Mouse (Mus musculus) G1E-ER4 (cell line): ENCODE data around the gene Il19. TPM values are rescaled to one million over a fixed set of nuclear protein-coding genes. Genes with fewer than 3 reads are reported as not detected.

ENCODE experiments used
- GATA1 ChIP-seq: IDR thresholded peaks from one replicate; pipeline ENCODE4 v1.8.0; 2012; ENCODE audit warnings: low read length, inconsistent platforms
- polyA plus RNA-seq: library from polyadenylated mRNA; stranded (reverse); fragments of >175 nt; gene quantifications from 2 replicates; pipeline ENCODE4 v1.2.3, GENCODE M21; 2012

The Il19 gene
- polyA plus RNA-seq: not detected in 2 replicates

DNA sequence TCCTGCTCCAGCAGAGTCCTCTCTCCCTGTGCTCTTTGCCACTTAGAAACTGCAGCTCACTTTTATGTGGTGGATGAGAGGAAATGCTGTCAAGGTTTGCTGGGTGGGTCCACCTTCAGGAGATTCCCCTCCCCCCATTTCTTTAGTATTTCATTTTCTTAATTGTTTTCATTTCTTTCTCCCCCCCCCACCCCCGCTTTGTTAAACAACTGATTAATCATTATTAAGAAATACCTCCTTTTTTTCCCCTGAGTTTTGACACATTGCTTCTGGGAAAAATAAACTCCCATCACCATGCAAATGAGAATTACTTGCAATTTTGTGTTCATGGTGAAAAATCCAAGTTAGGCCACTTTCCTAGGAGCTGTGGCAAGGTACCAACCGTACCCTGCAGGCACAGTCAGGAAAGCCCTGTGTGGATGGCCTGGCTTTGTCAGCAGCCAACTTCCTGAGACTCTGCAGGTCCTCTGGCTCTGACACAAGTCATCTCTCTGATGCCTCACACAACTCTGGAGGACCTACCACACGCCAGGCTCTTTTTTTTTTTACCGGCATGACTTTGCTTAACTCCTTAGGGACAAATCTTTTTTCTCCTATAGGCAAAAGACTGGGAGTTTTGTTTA lies at the start of gene Il19:
Gene Il19 (minus strand): TSS at position 51 of the 623 bp plus-strand sequence.
- no peak for TF ChIP-seq GATA1

DNA sequence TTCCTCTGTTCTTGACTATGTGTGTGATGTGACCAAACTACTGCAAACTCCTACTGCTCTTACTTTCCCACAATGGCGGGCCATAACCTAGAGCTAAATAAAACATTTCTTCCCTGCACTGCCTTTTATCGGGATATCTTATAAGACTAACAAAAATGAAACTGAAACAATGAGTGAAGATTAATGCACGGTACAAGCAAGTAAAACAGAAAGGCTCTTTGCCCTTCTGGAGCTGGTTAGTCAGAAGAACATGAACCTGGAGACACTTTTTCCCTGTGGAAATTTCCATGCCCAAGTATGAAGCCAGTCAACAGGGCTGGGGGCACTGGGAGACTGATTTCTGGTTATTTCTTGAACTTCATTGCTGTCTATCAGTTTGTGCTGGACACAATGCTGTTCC lies 49.4 kb upstream of the Il19 start:
- no peak for TF ChIP-seq GATA1

DNA sequence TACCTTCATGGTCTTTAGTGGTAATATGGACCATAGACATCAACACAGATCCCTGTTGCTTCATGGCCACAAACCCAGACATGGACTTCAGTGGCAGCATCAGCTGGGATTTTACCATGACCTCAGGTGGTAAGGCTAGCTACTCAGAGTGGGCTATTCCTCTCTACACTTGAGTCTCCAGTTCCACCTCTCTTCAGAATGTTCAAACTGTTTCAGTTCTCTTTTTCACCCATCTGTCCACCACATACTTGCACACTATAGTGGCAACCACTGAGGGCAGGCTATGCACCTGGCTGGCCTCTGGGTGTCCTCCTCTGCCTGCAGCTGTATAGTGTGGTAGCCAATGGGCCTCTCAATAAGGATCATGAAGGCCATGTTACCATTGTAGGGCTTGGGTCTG lies 47.5 kb upstream of the Il19 start:
- no peak for TF ChIP-seq GATA1

DNA sequence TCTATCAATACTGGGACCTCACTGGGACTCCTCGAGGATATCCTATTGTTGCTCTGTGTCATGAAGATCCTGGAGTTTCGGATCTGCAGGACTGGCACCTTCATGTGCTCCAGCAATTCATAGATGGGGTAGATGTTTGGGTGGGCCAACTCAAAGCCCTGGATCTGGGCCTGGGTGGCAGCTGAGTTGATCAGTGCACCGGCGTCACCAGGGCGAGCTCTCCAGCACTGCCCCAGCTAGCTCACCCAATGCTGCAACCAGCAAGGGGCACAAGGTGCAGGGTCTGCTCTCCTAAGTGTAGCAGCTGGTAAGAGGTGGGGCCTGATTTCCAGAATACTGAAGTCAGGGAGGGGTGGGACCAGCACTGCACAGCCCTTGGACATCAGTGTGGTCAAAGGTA lies 47.1 kb upstream of the Il19 start:
- no peak for TF ChIP-seq GATA1

DNA sequence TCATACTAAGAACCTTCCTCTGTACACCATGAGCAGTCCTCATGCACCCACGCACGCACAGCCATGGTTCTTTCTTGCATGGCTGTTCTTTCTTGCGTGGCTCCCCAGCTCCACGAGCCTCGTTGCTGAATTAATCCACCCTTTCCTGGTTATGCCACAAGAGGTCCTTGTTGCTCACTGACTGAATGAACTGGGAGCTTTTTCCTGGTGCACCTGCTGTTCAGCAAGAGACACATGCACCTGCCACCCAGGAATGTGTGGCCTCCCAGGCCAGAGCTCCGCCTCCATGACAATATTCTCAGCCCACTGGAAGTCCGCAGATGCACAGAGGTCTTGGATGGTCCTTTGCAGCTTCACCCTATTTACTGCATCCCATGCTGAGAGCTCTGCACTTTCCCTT lies 44.5 kb upstream of the Il19 start:
- TF ChIP-seq GATA1: no peak

DNA sequence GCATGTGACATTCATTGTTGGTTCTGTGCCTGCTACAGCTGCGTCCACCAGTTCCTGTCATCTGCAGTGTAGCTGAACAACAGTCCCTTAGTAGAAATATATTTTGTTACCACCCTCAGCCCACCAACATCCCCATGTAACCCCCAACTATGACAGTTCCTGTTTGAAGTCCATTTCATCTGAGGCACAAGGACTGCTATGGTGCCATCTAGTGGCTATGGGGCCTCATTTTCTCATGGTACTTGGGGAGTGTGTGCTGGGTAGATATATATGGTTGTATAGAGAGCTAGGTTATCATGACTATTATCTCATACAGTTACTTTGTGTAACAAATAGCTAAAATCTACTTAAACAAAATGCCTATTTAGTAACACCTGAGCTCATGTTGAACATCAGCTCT lies 39.5 kb upstream of the Il19 start:
- no peak for TF ChIP-seq GATA1

DNA sequence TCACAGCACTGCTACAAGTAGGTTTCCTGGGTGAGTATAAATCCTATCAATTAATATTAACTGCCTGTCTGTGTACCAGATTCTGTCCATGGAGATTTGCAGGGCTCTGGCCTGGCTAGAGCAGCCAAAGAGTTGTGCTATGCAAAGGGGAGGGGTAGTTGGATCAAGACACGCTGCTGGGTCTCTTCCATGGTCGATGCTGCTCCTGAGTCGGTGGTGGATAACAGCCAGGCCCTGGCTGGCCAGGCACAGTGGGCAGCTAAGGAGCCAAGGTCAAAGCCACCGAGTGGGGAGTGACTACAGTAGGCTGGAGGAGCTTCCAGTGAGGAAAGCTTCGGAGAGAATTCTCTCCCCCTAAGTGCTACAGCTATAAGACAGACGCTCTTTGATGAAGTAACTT lies 24.0 kb upstream of the Il19 start:
- no peak for TF ChIP-seq GATA1

DNA sequence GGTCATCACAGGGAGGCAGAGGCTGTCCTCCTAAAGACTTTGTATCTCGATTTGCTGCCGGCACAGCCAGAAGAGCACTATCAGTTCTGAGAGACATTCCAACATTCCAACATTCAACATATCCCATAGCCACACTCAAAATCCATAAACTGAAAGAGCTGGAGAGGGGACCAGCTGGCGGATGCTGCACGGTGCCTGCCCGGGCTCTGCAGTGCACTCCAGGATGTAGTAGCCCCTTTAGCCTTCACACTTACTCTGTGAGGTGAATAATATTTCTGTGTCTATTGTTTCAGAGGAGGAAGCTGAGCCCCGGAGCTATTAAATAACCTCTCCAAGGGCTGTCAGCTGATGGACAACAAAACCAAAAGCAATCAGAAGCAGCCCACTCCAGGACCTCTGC lies 7.0 kb upstream of the Il19 start:
- no peak for TF ChIP-seq GATA1

DNA sequence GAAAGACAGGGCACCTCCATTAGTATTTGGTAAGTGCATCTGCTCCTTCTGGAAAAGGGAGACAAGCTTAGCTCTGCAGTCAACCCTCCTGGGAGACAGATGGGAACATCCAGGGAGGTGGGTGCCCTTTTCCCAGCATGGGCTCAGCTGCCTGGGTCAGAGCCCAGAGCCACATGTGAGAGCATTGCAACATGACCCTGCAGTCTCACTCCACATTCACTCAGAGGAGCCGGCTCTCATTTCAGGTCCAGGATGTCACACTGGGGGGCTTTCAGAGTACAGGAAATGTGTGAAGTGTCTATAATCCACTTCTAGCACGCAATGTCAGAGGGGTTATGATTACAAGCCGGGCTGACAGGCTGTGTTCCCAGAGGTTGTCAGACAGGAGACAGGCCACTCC lies 1.9 kb upstream of the Il19 start:
- no peak for TF ChIP-seq GATA1

DNA sequence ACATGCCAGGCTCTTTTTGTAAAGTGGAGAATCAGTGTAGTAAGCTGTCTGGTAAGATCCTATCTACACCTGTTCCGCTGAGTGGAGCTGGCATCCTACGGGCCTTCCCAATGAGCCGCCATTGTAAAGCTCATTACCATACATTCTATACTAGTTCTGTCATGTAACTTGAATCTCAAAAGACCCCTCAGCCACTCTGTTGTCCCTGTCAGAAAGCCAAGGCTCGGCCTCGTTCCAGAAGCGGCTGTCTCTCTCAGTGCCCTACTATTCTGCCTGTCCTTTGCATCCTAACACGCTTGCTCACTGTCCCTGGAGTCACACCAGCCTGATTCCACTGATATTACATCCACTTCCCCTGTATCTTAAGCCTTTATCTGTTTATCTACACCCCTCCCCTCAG lies 1.7 kb downstream of the Il19 start:
- TF ChIP-seq GATA1: no peak

DNA sequence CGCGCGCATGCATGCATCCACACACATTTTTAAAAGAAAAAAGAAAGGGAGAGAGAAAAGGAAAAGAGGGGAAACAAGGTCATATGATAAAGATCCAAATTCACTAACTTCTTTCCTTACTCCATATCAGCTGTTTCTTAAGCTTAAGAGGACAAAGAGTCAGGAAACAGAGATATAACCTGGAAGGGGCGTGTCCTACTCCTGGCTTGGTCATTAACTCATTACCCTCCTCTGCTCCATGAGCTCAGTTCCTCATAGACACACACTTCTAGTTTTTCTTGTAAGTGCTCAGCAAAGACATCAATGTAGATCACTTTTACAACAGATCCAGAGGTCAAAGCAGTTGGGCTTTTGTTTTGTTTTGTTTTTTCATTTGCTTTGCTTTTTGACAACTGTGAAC lies 2.7 kb downstream of the Il19 start:
- no peak for TF ChIP-seq GATA1

DNA sequence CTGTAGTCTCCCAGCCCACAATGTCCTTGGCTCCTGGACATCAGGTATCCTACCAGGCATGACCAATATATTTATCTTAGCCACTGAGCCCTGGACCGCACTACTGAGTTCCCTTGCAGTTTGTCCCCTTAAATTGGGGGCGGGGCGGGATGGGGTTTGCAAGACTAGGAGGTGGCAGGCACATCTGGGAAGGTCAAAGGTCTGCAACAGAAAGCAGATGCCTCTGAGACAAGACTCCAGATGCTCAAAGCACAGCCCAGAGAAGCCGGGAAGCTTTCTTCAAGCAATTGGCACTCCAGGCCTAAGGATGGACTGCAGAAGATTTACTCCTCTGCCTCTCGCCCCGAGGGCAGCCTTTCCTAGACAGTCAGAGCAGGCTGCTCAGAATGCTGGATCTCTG lies 3.6 kb downstream of the Il19 start:
- TF ChIP-seq GATA1: no peak

DNA sequence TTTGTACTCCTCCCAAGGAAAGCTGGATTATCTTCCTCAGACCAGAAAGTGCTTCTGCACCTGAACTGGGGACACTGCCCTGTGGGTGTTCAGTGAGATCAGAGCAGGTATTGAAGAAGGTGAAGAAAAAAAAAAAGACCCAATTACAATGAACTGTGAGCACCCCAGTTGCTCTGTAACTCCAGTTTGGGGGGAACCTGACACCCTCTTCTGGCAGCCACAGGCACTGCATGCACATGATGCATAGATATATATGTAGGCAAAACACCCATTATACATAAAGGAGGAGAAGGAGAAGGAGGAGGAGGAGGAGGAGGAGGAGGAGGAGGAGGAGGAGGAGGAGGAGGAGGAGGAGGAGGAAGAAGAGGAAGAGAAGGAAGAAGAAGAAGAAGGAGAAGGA lies 13.4 kb downstream of the Il19 start:
- no peak for TF ChIP-seq GATA1

DNA sequence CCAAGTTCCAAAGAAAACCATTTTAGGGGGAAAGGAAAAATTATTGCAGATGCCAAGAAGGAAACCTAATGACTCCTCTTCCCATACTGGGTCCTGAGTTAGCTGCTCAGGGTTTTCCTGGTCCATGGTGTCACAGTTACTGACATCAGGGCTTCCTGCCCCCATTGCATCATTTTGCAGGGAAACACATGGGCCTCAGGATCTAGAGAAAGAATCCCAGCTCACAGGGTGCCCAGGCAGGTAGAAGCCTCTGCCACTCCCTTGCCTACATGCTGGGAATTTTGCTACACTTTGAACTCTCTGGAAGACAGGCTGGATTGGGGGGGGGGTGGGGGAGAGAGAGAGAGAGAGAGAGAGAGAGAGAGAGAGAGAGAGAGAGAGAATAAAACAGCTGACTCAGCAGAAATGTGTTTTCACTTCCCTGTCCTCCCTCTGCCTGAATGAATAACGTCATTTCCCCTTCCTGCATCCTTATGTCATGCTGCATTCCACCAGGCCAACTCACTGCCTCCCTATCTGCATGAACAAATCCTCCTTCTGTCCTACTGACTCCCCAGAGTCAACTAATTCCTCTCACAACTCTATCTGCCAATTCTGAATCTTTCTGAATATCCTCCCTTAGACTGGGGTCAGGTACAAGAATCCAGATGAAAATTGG lies 21.5 kb downstream of the Il19 start:
- TF ChIP-seq GATA1: no peak

DNA sequence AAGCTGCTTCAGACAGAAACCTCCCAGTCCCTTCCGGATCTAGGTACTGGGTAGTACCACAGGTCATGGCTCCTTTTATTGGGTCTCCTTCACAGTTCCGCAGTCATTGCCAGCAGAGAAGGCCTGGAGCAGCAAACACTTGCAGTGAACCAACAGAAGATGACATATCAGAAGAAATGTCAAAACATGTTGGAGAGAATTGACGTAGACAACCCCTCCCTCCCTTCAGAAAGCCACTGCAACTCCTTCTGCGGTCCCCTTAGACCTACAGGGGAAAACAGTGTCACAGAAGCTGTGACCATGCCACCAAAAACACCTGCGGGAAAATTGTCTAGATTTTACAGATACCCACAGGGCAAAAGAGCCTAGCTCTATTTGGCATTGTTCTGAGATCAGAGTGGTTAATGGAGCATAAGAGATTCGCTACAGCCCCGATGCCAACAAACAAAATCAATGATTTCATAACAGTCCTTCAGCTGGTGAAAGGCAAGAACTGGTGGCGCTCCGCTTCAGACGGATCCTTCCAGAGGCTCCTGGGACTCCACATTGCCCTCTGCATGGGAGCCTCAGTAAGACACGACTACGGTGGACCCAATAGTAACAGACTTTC lies 28.4 kb downstream of the Il19 start, which contains the start of gene Il20:
Gene Il20 (minus strand): TSS at position 51 of the 610 bp plus-strand sequence.
- TF ChIP-seq GATA1: no peak

DNA sequence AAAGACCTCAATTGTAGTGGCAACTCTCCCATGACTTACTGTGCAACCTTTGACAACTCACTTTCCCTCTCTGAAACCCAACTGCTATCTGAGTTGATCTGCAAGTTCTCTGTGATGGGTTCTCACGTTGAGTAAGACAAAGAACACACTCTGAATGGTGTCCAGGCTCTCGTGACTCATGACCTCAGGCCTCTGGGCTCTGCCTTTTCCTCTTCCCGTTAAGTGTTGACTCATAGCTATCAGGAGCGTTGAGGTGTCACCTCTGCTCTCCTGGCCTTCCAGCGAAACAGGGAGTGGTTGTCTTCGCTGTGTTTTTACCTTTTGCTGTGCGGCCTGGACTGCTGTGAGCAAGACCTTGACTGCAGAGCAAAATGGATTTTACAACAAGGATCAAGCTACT lies 37.4 kb downstream of the Il19 start:
- TF ChIP-seq GATA1: no peak

DNA sequence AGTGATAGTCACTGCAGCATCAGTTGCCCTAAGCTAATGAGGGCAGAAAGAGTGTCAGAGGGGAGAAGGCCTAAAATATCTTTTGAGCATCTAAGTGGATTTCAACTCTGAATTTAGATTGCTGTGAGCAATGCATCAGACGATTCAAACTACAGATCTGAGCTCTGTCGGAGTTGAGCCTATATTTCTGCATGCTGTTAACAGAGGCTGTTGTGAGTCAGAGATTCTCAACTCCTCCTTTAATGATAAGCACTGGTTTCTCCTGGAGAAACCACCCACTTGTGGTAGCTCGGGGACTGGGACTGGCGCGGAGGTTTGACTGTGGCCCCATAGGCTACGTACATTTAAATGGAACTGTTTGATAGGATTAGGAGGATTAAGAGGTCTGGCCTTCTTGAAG lies 45.4 kb downstream of the Il19 start:
- TF ChIP-seq GATA1: no peak
